Mouse (Mus musculus) intestine, postnatal 0 days (tissue): ENCODE data around the gene B3glct. TPM values are rescaled to one million over a fixed set of nuclear protein-coding genes. Genes with fewer than 3 reads are reported as not detected.

Source experiments
- ATAC-seq: fragments of 200-750 bp; cut with Nextera tagmentation; 2 replicates; pipeline ENCODE4 v1.8.0; 2017; ENCODE audit warnings: mild to moderate bottlenecking, moderate TSS enrichment, moderate library complexity
- H3K27ac ChIP-seq: fragments of 300-500 bp; sonication (generic); 2 replicates; pipeline ENCODE4 v1.5.1; 2014; ENCODE audit warnings: mild to moderate bottlenecking, low read depth, low read length, moderate library complexity
- H3K27me3 ChIP-seq: fragments of 300-500 bp; sonication (generic); replicated peaks from 2 replicates; pipeline ENCODE4 v1.6.1; 2014; ENCODE audit warnings: low read length, mixed read lengths; ENCODE audit not compliant: control insufficient read depth, insufficient read depth
- H3K36me3 ChIP-seq: fragments of 300-500 bp; sonication (generic); 2 replicates; pipeline ENCODE4 v1.6.1; 2014; ENCODE audit warnings: mild to moderate bottlenecking, moderate library complexity; ENCODE audit not compliant: control insufficient read depth, insufficient read depth
- H3K4me1 ChIP-seq: fragments of 300-500 bp; sonication (generic); replicated peaks from 2 replicates; pipeline ENCODE4 v1.6.1; 2014; ENCODE audit warnings: antibody characterized with exemption, low read length, mixed read lengths; ENCODE audit not compliant: control insufficient read depth, insufficient read depth
- H3K4me2 ChIP-seq: fragments of 300-500 bp; sonication (generic); replicated peaks from 2 replicates; pipeline ENCODE4 v1.6.1; 2014; ENCODE audit warnings: low read depth, mild to moderate bottlenecking, moderate library complexity
- H3K4me3 ChIP-seq: fragments of 300-500 bp; sonication (generic); 2 replicates; pipeline ENCODE4 v1.5.1; 2014; ENCODE audit warnings: low read depth, low read length
- H3K9ac ChIP-seq: fragments of 300-500 bp; sonication (generic); 2 replicates; pipeline ENCODE4 v1.6.1; 2014; ENCODE audit warnings: mild to moderate bottlenecking, low read depth, low read length
- H3K9me3 ChIP-seq: fragments of 300-500 bp; sonication (generic); 2 replicates; pipeline ENCODE4 v1.6.1; 2016; ENCODE audit warnings: mixed run types; ENCODE audit not compliant: control insufficient read depth
- CTCF ChIP-seq: sonication (generic); IDR thresholded peaks from 2 replicates; pipeline ENCODE4 v1.5.1; 2016; ENCODE audit warnings: low read depth, mild to moderate bottlenecking, control low read depth, antibody characterized with exemption, moderate library complexity
- WGBS: fragments of 180-500 bp; shearing (Covaris S2); extraction: QIAGEN DNeasy Blood & Tissue Kit; methylation state at CpG from one replicate; pipeline ENCODE4 v1.1.7; 2014; 5-methylcytosine and 5-hydroxymethylcytosine counted together
- polyA plus RNA-seq: library from polyadenylated mRNA; unstranded; fragments of >200 nt; fragmentation: Nextera tagmentation; extraction: Ambion mirVana; gene quantifications from 2 replicates; pipeline ENCODE4 v1.2.1, GENCODE M21; 2015

The B3glct gene
- polyA plus RNA-seq = 10.7 and 11.2 TPM in 2 replicates

DNA sequence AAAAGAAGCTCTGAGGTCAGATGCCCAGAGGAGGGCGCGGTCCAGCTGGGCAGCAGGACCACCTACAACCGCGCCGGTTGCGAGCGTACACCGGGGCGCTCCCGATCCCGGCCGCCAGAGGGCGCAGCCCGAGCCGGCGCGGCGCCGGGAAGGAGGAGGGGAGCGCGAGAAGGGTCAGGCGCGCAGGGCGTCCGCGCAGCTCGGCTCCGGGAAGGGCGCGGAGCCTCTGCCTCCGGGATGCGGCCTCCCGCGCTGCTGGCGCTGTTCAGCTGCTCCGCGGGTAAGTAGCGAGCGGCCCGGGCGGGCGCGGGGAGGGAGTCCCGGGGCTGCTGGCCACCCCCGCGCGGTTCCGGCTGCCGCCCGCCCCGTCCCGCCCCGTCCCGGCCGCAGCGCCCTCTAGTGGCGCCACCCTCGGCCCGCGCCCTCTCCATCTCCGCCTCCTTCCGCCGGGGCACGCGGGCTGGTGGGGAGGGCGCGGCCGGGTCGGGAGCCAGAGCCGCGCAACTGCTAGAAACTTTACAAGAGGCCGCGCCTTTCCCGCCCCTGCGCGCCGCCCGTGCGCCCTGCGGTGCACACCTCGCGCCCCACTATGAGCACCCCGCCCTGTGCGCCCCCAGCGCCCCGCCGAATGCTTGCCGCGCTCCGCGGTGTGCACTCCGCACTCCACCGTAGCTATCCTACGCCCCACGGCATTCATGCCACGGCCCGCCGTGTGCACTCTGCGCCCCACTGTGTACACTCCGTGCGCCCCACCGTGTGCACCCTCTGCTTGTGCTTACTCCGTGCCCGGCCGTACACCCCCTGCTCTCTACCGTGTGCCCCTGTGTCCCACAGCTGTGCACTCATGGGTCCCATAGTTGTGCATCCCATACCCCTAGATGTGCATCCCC, at the start of gene B3glct:
Gene B3glct, plus strand, starts transcription at position 131 of the 890 bp plus-strand sequence.
- WGBS = under 1% methylated on average over 69 of the region's 106 CpGs
- peak within 1 kb of the TSS; percentile 79 for H3K4me3 ChIP-seq
- TF ChIP-seq CTCF = peak; percentile 90

DNA sequence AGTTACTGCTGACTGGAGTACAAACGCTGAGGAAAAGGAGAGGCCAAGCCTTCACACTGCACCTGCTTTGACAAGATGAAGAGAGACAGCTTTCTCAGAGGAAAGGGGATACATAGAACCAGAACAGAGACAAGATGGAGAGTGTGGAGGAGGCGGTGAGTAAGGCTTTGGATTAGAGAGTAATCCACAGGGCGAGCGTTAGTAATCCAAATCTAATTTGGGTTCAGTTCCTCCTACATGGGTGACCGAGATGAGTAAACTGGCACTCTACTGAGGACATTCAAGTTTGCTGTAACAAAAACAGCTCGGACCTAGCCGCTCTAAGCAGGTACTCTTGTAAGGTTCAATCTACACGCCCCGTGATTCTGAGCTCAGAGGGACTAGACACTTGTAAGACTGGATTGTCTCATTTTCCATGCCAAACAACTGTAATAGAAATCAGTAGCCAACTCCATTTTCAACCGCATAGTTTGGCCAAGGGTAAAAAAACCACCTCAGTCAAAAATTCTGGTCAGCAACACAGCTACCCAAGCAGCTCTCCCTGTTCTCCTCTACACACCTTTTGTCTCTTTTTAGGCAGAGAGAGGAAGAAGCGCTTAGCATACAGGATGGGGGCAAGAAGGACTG, 43.5 kb upstream of the B3glct start:
- H3K36me3 ChIP-seq = peaks cover 27% of the 10 kb centered on the region
- no peaks in the 10 kb centered on the region for H3K27me3 ChIP-seq
- peak overlapping the region; percentile 97 for H3K4me2 ChIP-seq
- TF ChIP-seq CTCF = no peak
- no peak overlapping the region for H3K9ac ChIP-seq
- 44% methylated on average over 11 of the region's 11 CpGs for whole genome bisulfite sequencing
- no peak overlapping the region for H3K27ac ChIP-seq
- H3K4me3 ChIP-seq = peak overlapping the region; percentile 80
- no peaks in the 10 kb centered on the region for H3K4me1 ChIP-seq
- no peak for ATAC-seq
- no peaks in the 10 kb centered on the region for H3K9me3 ChIP-seq

More for the DNA sequence above, at the start of gene B3glct:
- peak; percentile 99 for ATAC-seq
- no peaks in the 10 kb centered on the region for H3K36me3 ChIP-seq
- no peaks in the 10 kb centered on the region for H3K4me1 ChIP-seq
- H3K9ac ChIP-seq = peak within 1 kb of the TSS; percentile 80
- H3K4me2 ChIP-seq = peak within 1 kb of the TSS; percentile 91
- no peaks in the 10 kb centered on the region for H3K9me3 ChIP-seq
- peak within 1 kb of the TSS; percentile 87 for H3K27ac ChIP-seq
- H3K27me3 ChIP-seq = no peaks in the 10 kb centered on the region

DNA sequence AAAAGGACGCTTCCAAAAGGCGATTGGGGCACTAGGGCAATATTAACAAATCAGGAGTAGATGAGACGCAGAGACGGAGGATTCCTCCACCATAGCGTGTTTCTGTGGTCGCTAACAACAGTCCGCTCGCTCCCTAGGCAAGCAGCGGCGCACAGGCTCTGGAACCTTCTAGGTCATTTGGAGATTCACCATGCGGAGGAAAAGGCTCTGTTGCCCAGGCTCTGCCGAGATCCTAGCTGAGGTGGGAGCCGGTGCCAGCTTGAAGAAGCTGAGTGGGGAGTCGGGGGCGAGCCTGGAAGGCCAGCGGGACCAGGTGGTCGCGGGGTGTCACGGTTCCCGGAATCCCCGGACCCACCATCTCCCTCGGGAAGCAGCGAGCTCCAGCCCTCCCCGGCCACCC, 42.5 kb upstream of the B3glct start:
- peak overlapping the region; percentile 80 for H3K4me3 ChIP-seq
- ATAC-seq = no peak
- no peaks in the 10 kb centered on the region for H3K27me3 ChIP-seq
- peak overlapping the region; percentile 97 for H3K4me2 ChIP-seq
- no peaks in the 10 kb centered on the region for H3K9me3 ChIP-seq
- no peaks in the 10 kb centered on the region for H3K4me1 ChIP-seq
- under 1% methylated on average over 22 of the region's 24 CpGs for WGBS
- peak overlapping the region; percentile 66 for H3K27ac ChIP-seq
- peaks cover 18% of the 10 kb centered on the region for H3K36me3 ChIP-seq
- peak overlapping the region; percentile 57 for H3K9ac ChIP-seq
- TF ChIP-seq CTCF = no peak

DNA sequence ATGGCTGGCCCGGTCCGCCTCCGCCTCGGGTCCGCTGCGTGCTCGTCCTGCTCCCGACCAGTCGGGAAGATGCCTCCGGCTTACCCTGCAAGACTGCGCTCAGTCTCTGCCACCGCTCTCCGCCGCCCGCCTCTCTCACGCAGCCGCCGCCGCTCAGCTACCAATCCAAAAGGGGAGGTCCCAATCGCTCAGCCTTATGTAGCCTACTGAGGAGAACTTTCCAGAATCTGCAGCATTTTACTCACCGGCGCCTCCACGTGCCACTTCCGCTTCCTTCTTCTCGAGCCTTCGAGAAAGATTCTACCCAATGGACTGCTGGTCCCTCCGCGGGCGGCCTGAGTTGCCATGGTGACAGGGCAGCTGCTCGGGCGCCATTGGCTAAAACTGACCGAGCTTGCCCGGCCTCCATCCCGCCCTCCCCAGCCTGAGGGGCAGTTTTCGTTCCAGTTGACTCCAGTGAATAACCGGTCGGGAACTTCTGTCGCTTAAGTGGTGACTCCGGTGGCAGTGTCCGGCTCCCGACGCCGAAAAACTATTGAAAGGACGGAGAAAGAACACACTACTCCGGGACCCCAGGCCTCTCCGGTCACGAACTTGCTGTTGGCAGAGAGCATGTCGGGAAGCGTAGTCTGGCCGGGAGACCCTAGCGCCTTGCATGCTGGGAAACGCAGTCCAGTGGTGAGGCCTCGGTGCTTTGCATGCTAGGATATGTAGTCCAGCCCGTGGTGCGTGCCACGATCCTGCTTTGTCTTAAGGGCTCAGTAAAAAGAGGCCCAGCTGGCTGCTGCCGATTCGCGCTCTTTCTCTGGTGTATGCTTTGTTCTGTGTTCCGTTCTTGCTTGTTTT, 41.7 kb upstream of the B3glct start, which contains the start of gene Hsph1:
Gene Hsph1, minus strand, starts transcription at position 302 of the 846 bp plus-strand sequence.
- 0% methylated on average over 60 of the region's 60 CpGs for WGBS

DNA sequence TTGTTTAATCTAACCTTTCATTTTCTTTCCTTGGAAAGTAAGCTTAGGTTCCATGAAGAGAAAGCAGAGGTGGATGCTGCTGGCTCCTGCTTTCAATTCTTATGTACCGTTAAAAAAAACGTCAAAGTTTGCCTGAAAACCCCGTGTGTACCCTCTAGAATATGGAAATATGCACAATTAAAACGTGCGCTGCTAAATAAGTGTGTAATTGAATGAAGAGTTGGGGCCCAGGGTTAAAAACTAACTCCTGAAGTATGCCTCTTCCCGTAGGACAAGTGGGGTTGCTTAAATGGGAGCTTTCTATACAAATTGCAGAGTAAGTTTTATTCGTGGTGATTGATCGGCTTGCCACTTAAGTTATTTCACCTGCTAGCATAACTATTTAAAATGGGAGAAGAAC, 40.7 kb upstream of the B3glct start:
- ATAC-seq = no peak
- H3K4me1 ChIP-seq = no peaks in the 10 kb centered on the region
- H3K27ac ChIP-seq = no peak overlapping the region
- H3K4me3 ChIP-seq = peak overlapping the region; percentile 80
- 0 out of 2 replicates have a peak, but pooled peaks cover under 1% of the 10 kb centered on the region for H3K36me3 ChIP-seq
- WGBS = 51% methylated on average over 8 of the region's 8 CpGs
- H3K9ac ChIP-seq = no peak overlapping the region
- H3K4me2 ChIP-seq = peak overlapping the region; percentile 97; the same call in 1 of the 2 replicates
- TF ChIP-seq CTCF = no peak
- no peaks in the 10 kb centered on the region for H3K27me3 ChIP-seq
- H3K9me3 ChIP-seq = no peaks in the 10 kb centered on the region

More for the DNA sequence above, 41.7 kb upstream of the B3glct start, which contains the start of gene Hsph1:
- Histone ChIP-seq H3K27me3 (no peaks in the 10 kb centered on the region), H3K4me3 (peak within 1 kb of the TSS; percentile 80), H3K4me2 (peak within 1 kb of the TSS; percentile 97), H3K4me1 (no peaks in the 10 kb centered on the region), H3K9ac (peak within 1 kb of the TSS; percentile 57), H3K9me3 (no peaks in the 10 kb centered on the region), H3K36me3 (peaks cover 10% of the 10 kb centered on the region), H3K27ac (peak within 1 kb of the TSS; percentile 66)
- TF ChIP-seq CTCF = peak; percentile 45
- peak; percentile 99 for ATAC-seq
